Mouse (Mus musculus): ENCODE data around the gene Cend1.

DNA sequence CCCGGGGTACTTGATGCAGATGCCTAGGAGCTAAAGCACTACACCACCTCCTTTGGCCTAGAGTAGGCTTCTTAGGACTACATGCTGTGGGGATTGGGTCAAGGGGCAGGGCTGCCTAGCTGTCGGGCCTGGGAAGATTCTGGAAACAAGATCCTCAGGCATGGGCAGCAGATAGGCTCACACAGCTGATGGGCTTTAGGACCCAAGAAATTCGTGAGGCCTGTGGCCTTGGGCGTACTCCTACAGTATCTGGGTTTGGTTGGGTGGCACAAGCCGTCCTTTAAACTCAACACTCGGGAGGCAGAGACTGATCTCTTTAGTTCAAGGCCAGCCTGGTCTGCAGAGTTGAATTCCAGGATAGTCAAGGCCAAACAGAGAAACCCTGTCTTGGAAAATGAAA is 42.9 kb upstream of the Cend1 start:
- TF ChIP-seq CTCF (IDR thresholded peaks at IDR 0.05; ENCODE audit: extremely low read depth, insufficient read depth, low read length) (no peak), POLR2A (IDR thresholded peaks at IDR 0.05; ENCODE audit: extremely low read depth, insufficient read depth, low read length) (no peak)

Data from cortical plate, adult 2 months (tissue).